24 mouse cellular contexts compared by ENCODE assay signal in genomic region chr14:47419723-47420276, GRCm38 (mm10). TPM values are rescaled to one million over a fixed set of nuclear protein-coding genes. Genes with fewer than 3 reads are reported as not detected.
DNase-seq lines count a peak whose midpoint lies in the region; ATAC-seq and TF ChIP-seq lines count a peak whose summit lies in the region.
"Had no signal": no experiment of that assay in that cellular context is flagged by ENCODE, and none has a peak within 500 bp of the region (broad histone marks: within the 10 kb centered on the region; RNA-seq: fewer than 3 reads in every experiment).

No protein-coding gene starts in this region.

- TF ChIP-seq POLR2A in MEL (IDR thresholded peaks at IDR 0.05; ENCODE audit: control insufficient read depth in 1 of 2, insufficient read depth in 1 of 2, low read depth in 1 of 2, low read length in 2 of 2, poor library complexity in 1 of 2): peak in 1 of 2 experiments; percentile 50; a peak in 1 of 4 replicates

- no peak overlapping the region for H3K4me2 ChIP-seq in liver, embryonic 12.5 days
- H3K4me2 ChIP-seq: embryonic facial prominence, embryonic 15.5 days; limb, embryonic 13.5 days; lung, embryonic 14.5 days; midbrain, embryonic 15.5 days had no signal

- H3K4me3 ChIP-seq in liver, embryonic 12.5 days: no peak overlapping the region
- H3K4me3 ChIP-seq in MEL (ENCODE audit: control insufficient read depth in 1 of 2, insufficient read depth in 1 of 2, low read depth in 2 of 2, low read length in 2 of 2): peak overlapping the region; percentile 36 to 61
- H3K4me3 ChIP-seq: embryonic facial prominence, embryonic 15.5 days; limb, embryonic 13.5 days; midbrain, embryonic 15.5 days had no signal

- no peak for ATAC-seq in liver, embryonic 12.5 days
- ATAC-seq in inflammation-experienced regulatory T-cells, adult 6 months: no peak
- ATAC-seq: hindbrain, embryonic 16.5 days; midbrain, embryonic 15.5 days had no signal

- H3K9me3 ChIP-seq in liver, embryonic 12.5 days (replicated peaks): no peaks in the 10 kb centered on the region
- no peaks in the 10 kb centered on the region for H3K9me3 ChIP-seq in MEL (replicated peaks; ENCODE audit: insufficient read depth, low read length)
- H3K9me3 ChIP-seq: embryonic facial prominence, embryonic 15.5 days; limb, embryonic 13.5 days; midbrain, embryonic 15.5 days had no signal

- no peak overlapping the region for H3K9ac ChIP-seq in liver, embryonic 12.5 days
- peak overlapping the region; percentile 72 for H3K9ac ChIP-seq in MEL (ENCODE audit: control insufficient read depth, low read depth, low read length, poor library complexity, severe bottlenecking)
- H3K9ac ChIP-seq: embryonic facial prominence, embryonic 15.5 days; limb, embryonic 13.5 days; lung, embryonic 14.5 days; midbrain, embryonic 15.5 days had no signal

- H3K4me1 ChIP-seq in liver, embryonic 12.5 days: peaks cover 34% of the 10 kb centered on the region
- peaks cover 0 to 8% of the 10 kb centered on the region in 2 experiments; a peak in 2 of 4 replicates for H3K4me1 ChIP-seq in MEL (ENCODE audit: control insufficient read depth in 1 of 2, insufficient read depth in 2 of 2, low read length in 2 of 2)

- peak; percentile 20 to 78 (median 72); a peak in 5 of 6 replicates for TF ChIP-seq CTCF in MEL (IDR thresholded peaks at IDR 0.05 in 2 of 3, conservative IDR thresholded peaks at IDR 0.05 in 1 of 3; ENCODE audit: control insufficient read depth in 1 of 3, insufficient read depth in 1 of 3, low read depth in 2 of 3, low read length in 3 of 3, poor library complexity in 1 of 3, severe bottlenecking in 1 of 3)

- peak; percentile 8 for DNase-seq in cerebellum, adult 11-12 months
- no peak for DNase-seq in cerebellum, postnatal 14 days
- DNase-seq in liver (peak; percentile 30), MEL (ENCODE audit: low read depth, low spot score) (peak; percentile 93)
- DNase-seq in testis, postnatal 10 days (ENCODE audit: low spot score): peak; percentile 48
- DNase-seq in frontal cortex, adult 2 months (ENCODE audit: extremely low spot score in 1 of 2, low spot score in 1 of 2): no peak
- DNase-seq: cerebellum, postnatal 25 days; embryo, embryonic 11 days; gastrocnemius, postnatal 10 days; heart, adult 18-20 months; kidney, adult 2 months; kidney, postnatal 10 days; lung, embryonic 14.5 days; lung, postnatal 36 days; retina, postnatal 1 day; thymus, postnatal 36 days had no signal

- TF ChIP-seq EP300 in MEL (IDR thresholded peaks at IDR 0.05; ENCODE audit: low read depth in 1 of 2, low read length in 2 of 2): no peak

- H3K36me3 ChIP-seq in liver, embryonic 12.5 days: peaks cover 18% of the 10 kb centered on the region
- H3K36me3 ChIP-seq in MEL (ENCODE audit: control insufficient read depth in 1 of 2, insufficient read depth in 2 of 2, low read length in 2 of 2): peaks cover 2% of the 10 kb centered on the region in 2 experiments; a peak in 2 of 4 replicates
- H3K36me3 ChIP-seq: midbrain, embryonic 15.5 days had no signal

- TF ChIP-seq RAD21 in MEL (IDR thresholded peaks at IDR 0.05; ENCODE audit: low read depth, low read length): peak; percentile 49

- peaks cover 10% of the 10 kb centered on the region for H3K79me2 ChIP-seq in MEL (ENCODE audit: control insufficient read depth, insufficient read depth, low read length, poor library complexity)

- no peak overlapping the region for H3K27ac ChIP-seq in liver, embryonic 12.5 days
- no peak overlapping the region for H3K27ac ChIP-seq in MEL (ENCODE audit: control insufficient read depth, low read depth, low read length)
- H3K27ac ChIP-seq: embryonic facial prominence, embryonic 15.5 days; limb, embryonic 13.5 days; midbrain, embryonic 15.5 days; stomach, postnatal 0 days had no signal

- no peaks in the 10 kb centered on the region for H3K27me3 ChIP-seq in liver, embryonic 12.5 days (replicated peaks)
- H3K27me3 ChIP-seq in MEL (ENCODE audit: control insufficient read depth in 1 of 2, insufficient read depth in 2 of 2, low read length in 2 of 2): peaks cover 0 to 3% of the 10 kb centered on the region in 2 experiments; a peak in 2 of 4 replicates
- H3K27me3 ChIP-seq: CH12.LX; embryonic facial prominence, embryonic 15.5 days; limb, embryonic 13.5 days; midbrain, embryonic 15.5 days had no signal

- 84% methylated on average over 24 of the region's 24 CpGs for WGBS in liver, embryonic 12.5 days (ENCODE audit: insufficient replicate concordance)

TF ChIP-seq in MEL, 35 proteins besides CTCF, POLR2A, EP300 and RAD21 (continues in another document):
- TF ChIP-seq CHD1 (IDR thresholded peaks at IDR 0.05; ENCODE audit: low read depth, low read length): no peak
- TF ChIP-seq BHLHE40 (IDR thresholded peaks at IDR 0.05; ENCODE audit: borderline replicate concordance, low read depth, low read length): no peak
- peak; percentile 54; the same call in 1 of the 2 replicates for TF ChIP-seq ETS1 (IDR thresholded peaks at IDR 0.05; ENCODE audit: low read depth, low read length)
- TF ChIP-seq MAZ (IDR thresholded peaks at IDR 0.05; ENCODE audit: low read depth, low read length): no peak
- no peak for TF ChIP-seq MEF2A (IDR thresholded peaks at IDR 0.05; ENCODE audit: extremely low read depth, insufficient replicate concordance, low read depth, low read length, poor library complexity, severe bottlenecking)
- TF ChIP-seq POLR2AphosphoS5 (IDR thresholded peaks at IDR 0.05; ENCODE audit: borderline replicate concordance, low read depth, low read length): no peak
- no peak for TF ChIP-seq ZKSCAN1 (IDR thresholded peaks at IDR 0.05; ENCODE audit: low read depth, low read length)
- TF ChIP-seq TAL1 (IDR thresholded peaks at IDR 0.05; ENCODE audit: low read length): no peak
- no peak for TF ChIP-seq GATA1 (IDR thresholded peaks at IDR 0.05; ENCODE audit: low read depth, low read length)
- TF ChIP-seq CHD2 (IDR thresholded peaks at IDR 0.05; ENCODE audit: low read length): no peak
- TF ChIP-seq USF2 (IDR thresholded peaks at IDR 0.05; ENCODE audit: borderline replicate concordance in 1 of 2, insufficient read depth in 1 of 2, low read depth in 1 of 2, low read length in 2 of 2): no peak
- no peak for TF ChIP-seq ELF1 (IDR thresholded peaks at IDR 0.05; ENCODE audit: low read depth, low read length)
- peak; percentile 44 for TF ChIP-seq SMC3 (IDR thresholded peaks at IDR 0.05; ENCODE audit: low read depth, low read length)
- TF ChIP-seq POLR2AphosphoS2 (IDR thresholded peaks at IDR 0.05; ENCODE audit: low read length): no peak
- no peak for TF ChIP-seq NRF1 (IDR thresholded peaks at IDR 0.05; ENCODE audit: insufficient read depth, low read depth, low read length, poor library complexity, severe bottlenecking)
- TF ChIP-seq MYC (IDR thresholded peaks at IDR 0.05; ENCODE audit: low read depth, low read length): no peak
- peak; percentile 67 for TF ChIP-seq SIN3A (IDR thresholded peaks at IDR 0.05; ENCODE audit: low read length)
- no peak for TF ChIP-seq E2F4 (IDR thresholded peaks at IDR 0.05; ENCODE audit: borderline replicate concordance, low read depth, low read length)
- TF ChIP-seq ZNF384 (IDR thresholded peaks at IDR 0.05; ENCODE audit: low read depth, low read length): peak; percentile 63; the same call in 1 of the 2 replicates
- no peak for TF ChIP-seq MAX (IDR thresholded peaks at IDR 0.05; ENCODE audit: low read length)
- TF ChIP-seq KAT2A (conservative IDR thresholded peaks at IDR 0.05; ENCODE audit: low read depth, low read length): no peak
- TF ChIP-seq UBTF (IDR thresholded peaks at IDR 0.05; ENCODE audit: borderline replicate concordance, insufficient read depth, low read depth, low read length): 0 out of 2 replicates have a peak, but pooled peaks have one; percentile 51
- no peak for TF ChIP-seq ZMIZ1 (IDR thresholded peaks at IDR 0.05; ENCODE audit: low read depth, low read length)
- TF ChIP-seq ZC3H11A (IDR thresholded peaks at IDR 0.05; ENCODE audit: low read depth, low read length): peak; percentile 22; the same call in 1 of the 2 replicates
- TF ChIP-seq MAFK (IDR thresholded peaks at IDR 0.05; ENCODE audit: borderline replicate concordance, low read depth, low read length): no peak
- TF ChIP-seq NELFE (IDR thresholded peaks at IDR 0.05; ENCODE audit: low read depth, low read length): no peak
- peak; percentile 47; the same call in 1 of the 2 replicates for TF ChIP-seq TBP (IDR thresholded peaks at IDR 0.05; ENCODE audit: low read depth, low read length)
- TF ChIP-seq USF1 (IDR thresholded peaks at IDR 0.05; ENCODE audit: low read depth, low read length): no peak
- no peak for TF ChIP-seq RCOR1 (IDR thresholded peaks at IDR 0.05; ENCODE audit: low read depth, low read length)
- TF ChIP-seq JUND (IDR thresholded peaks at IDR 0.05; ENCODE audit: low read depth, low read length): no peak

RNA-seq across cellular contexts. Expression of gene Dlgap5, which starts 1.6 kb away (rescaled TPM):
- polyA plus RNA-seq in liver, embryonic 12.5 days (2016; fragmentation: Nextera tagmentation; extraction: Ambion mirVana): 68.0 and 73.9 TPM in 2 replicates
- 45.0 and 52.0 TPM in 2 replicates for total RNA-seq in MEL (2012; rRNA removed)
- 10 to 100 TPM; 62.4 to 71.2 TPM for polyA plus RNA-seq in MEL (2012; ENCODE audit: insufficient read depth in 1 of 2, insufficient read length in 2 of 2, low read depth in 1 of 2, low replicate concordance in 2 of 2, missing spikeins in 1 of 2)
- polyA plus RNA-seq in inflammation-experienced regulatory T-cells, adult 6 months (2017; shearing (Covaris generic)): 10 to 100 TPM in 2 of 3 experiments, 1 to 10 TPM in 1; 9.9 to 33.6 (median 14.7) TPM
- polyA plus RNA-seq in frontal cortex, adult 2 months (2012; rRNA removed): 0.61 and 0.76 TPM in 2 replicates

RNA-seq across cellular contexts. Expression of gene Fbxo34, which starts 30.4 kb away (rescaled TPM):
- polyA plus RNA-seq in liver, embryonic 12.5 days (2016; fragmentation: Nextera tagmentation; extraction: Ambion mirVana): 36.4 and 38.0 TPM in 2 replicates
- total RNA-seq in MEL (2012; rRNA removed): 14.8 and 17.2 TPM in 2 replicates
- polyA plus RNA-seq in MEL (2012; ENCODE audit: insufficient read depth in 1 of 2, insufficient read length in 2 of 2, low read depth in 1 of 2, low replicate concordance in 2 of 2, missing spikeins in 1 of 2): 10 to 100 TPM in 1 of 2 experiments, not detected in 1; 29.5 TPM
- 10 to 100 TPM in 1 of 3 experiments, 1 to 10 TPM in 2; 8.7 to 10.3 (median 9.4) TPM for polyA plus RNA-seq in inflammation-experienced regulatory T-cells, adult 6 months (2017; shearing (Covaris generic))
- 46.4 and 53.0 TPM in 2 replicates for polyA plus RNA-seq in frontal cortex, adult 2 months (2012; rRNA removed)

RNA-seq across cellular contexts. Expression of gene Lgals3, which starts 52.2 kb away (rescaled TPM):
- polyA plus RNA-seq in liver, embryonic 12.5 days (2016; fragmentation: Nextera tagmentation; extraction: Ambion mirVana): 13.7 and 14.6 TPM in 2 replicates
- total RNA-seq in MEL (2012; rRNA removed): 0.12 TPM in 1 of 2 replicates, not detected in the other
- polyA plus RNA-seq in MEL (2012; ENCODE audit: insufficient read depth in 1 of 2, insufficient read length in 2 of 2, low read depth in 1 of 2, low replicate concordance in 2 of 2, missing spikeins in 1 of 2): 1 to 10 TPM in 1 of 2 experiments, not detected in 1; 1.8 TPM
- polyA plus RNA-seq in inflammation-experienced regulatory T-cells, adult 6 months (2017; shearing (Covaris generic)): 100 to 1,000 TPM in 1 of 3 experiments, 10 to 100 TPM in 1, 1 to 10 TPM in 1; 7.1 to 195 (median 12.4) TPM
- polyA plus RNA-seq in frontal cortex, adult 2 months (2012; rRNA removed): 2.2 and 5.4 TPM in 2 replicates

Comparison
In these comparisons a context has a peak if more than half of its experiments do, and no peak if none do; other contexts are left out.
1. DNase-seq: peak in cerebellum, adult 11-12 months (single experiment), liver (single experiment), MEL (single experiment) and testis, postnatal 10 days (single experiment); none in cerebellum, postnatal 14 days (0 of 2) and frontal cortex, adult 2 months (0 of 2).